Mouse (Mus musculus) kidney, postnatal 4 days (tissue): Measurements from ENCODE around the gene Dysf.

Experiments
- DNase-seq, 2 experiments: peaks; one replicate each; pipeline ENCODE4 v3.0.0; 2021; ENCODE audit warnings: mixed read lengths in 2 of 2

Dysf gene

DNA sequence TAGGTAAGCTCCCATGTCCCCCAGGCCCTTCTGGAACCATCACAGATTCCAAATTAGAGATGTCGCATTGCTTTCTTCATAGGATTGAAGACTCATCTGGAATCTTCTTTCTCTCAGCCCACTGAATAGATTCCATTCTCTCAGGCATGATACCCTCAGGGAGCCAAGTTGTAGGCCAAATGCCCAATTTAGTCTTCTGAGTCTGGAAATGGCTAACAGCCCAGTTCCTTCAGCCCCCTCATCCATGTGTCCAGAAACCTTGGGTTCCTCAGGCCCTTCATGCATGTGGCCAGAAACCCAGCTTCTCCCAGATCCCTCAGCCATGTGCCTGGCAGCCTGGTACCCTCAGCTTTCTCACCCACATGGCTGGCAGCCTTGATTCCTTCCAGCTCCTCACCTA, 160.2 kb downstream of the Dysf start:
- no peak for DNase-seq

DNA sequence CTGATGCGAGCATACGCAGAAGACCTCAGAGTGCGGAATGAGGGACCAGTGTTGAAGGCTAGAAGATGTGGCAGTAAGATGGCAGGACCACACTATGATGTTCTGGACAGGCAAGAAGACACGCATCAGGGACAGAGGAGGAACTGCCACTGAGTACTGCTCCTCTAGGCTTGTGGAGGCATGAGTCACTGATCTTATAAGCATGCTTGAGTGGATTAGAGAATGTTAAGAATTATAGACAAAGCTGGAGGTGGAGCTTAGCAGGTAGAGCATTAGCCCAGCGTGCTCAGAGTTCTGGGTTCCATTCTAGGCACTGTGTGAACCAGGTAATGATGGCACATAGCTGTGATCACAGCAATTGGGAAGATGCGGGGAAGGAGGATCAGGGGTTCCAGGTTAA, 165.2 kb downstream of the Dysf start:
- DNase-seq: no peak

DNA sequence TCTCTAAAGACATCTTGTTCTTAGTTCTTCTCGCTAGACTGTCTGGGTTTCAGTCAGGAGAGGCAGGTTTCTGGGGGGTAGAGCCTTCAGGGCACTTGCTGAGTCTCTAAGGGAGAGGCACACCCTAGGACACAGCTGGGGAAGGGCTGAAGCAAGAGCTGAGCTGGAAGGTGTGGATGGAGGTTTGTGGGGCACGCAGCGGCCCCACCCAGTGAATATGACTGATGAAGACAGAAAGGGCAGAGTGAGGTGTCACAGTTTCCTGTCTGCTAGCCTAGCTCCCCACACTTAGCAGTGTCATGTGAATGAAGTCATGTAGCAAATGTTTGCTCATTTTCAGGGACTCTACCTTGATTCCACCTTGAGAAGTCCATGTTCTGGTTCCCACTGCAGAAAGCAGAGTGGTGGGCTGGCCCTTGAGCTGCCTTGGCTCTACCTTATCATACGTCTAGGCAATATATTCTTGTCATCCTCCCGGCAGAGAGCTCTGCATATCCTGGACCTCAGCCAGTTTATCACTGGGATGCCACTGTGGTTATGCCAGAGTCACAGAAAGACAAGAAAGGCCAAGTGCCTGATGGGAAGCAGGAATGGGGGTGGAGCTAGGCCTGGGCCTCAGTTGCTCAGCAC, 170.5 kb downstream of the Dysf start:
- no peak for DNase-seq

DNA sequence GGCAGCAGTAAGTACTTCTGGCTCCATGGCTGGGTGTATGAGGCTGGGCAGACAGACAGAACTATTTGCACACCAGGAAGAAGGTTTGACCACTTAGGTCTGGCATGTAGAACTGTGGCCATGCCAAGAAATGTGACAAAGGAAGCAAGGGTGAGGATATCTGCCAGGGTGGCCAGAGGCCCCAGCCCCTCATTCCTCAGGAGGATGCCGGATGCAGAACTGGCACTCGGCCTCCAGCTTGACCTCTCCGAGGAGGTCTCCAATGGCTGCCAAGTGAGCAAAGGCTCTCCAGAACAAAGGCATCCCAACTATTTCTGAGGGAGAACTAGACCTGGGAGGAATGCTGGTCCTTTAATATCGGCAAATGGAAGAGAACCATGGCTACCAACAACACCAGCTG, 173.1 kb downstream of the Dysf start:
- DNase-seq: peak; percentile 41 to 49

DNA sequence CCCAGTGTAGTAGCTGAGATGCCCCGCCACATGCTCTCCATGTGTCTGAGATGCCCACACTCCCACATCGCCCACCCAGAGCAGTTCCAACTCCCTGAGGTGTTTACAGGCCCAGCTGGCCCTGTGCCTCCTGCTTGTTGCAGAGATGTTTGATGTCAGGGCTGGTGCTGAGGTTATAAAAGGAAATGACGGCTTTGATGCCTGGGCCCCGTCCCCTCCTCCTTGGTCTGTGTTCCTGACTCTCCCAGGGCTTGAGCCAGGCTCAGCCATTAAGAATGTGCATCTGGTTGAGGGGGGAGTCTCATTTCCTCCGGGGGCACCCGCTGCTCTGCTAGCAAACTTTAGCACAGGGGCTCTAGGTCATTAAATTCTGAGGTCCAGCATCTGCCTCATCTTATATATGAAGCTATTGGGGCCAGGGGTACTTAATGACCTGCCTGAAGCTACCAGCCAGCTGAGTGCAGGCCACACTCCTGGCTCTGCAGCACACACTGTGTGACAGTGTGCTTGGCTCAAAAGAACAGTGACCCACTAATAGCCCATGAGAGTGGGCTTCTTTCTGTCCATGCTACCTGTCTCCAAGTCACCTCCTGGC, 183.4 kb downstream of the Dysf start:
- no peak for DNase-seq

DNA sequence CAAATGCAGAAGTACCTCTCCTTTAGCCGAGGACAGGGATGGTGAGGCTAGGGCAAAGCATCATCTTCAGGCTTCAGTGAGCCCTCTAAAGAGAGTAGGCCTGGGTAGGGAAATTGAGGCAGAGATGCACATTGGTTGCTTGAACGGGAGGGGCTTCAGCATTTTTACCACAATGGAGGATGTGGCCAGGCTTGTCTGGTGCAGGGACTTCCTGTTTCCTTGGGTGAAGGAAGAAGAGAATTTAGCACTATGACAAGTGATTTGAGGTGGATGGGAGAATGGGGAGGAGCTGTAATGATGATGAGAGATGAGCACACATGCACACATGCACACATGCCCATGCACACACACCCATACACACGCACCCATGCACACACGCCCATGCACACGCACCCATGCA, 188.1 kb downstream of the Dysf start:
- DNase-seq: no peak

DNA sequence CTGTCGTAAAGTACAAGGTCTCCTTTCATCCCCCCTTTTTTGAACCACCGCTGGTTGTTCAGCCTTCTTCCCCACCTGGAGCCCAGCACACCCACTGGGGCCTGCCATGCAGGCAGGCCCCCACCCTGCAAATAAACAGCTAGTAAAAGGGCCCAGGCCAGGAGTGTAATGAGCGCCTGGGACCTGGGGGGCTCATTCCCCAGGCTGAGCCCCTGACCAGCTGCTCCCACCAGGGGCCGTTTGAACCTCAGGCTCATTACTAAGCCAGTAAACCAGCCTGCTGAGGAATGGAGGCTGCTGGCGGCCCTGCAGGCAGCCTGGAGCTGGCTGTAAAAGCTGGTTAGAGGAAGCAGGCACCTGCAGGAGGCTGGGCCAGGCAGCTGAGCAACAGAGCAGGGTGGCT, 189.4 kb downstream of the Dysf start:
- no peak for DNase-seq

DNA sequence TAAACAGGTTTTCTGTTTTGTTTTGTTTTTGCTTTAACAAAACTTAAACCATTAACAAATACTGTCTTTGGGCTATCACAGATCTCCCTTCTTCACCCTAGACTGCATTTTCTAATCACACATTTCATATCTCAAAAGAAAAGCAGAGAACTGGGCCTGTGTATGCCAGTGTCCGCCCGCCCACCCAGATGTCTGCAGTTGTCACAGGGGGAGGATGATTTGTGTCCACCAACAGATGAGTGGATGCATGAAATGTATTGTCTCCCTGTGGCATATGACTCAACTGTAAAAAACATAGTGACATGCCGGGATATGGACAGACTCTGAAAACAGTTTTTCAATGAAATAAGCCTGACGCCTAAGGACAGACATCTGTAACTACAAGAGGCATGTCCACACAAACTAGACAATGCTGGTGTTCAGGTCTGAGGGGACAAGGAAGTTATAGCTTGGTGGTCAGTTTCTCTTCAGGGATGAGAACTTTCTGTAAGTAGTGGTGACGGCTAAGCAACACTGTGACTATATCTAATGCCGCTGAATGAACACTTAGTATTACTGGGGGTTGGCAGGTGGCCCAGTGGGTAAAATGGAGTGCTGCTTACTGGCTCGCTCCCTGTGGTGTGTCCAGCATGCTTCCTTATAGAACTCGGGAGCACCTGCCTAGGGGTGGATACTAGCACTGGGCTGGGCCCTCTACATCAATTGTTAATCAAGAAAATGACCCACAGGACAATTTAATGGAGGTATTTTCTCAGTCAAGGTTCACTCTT, 193.5 kb downstream of the Dysf start:
- no peak for DNase-seq

DNA sequence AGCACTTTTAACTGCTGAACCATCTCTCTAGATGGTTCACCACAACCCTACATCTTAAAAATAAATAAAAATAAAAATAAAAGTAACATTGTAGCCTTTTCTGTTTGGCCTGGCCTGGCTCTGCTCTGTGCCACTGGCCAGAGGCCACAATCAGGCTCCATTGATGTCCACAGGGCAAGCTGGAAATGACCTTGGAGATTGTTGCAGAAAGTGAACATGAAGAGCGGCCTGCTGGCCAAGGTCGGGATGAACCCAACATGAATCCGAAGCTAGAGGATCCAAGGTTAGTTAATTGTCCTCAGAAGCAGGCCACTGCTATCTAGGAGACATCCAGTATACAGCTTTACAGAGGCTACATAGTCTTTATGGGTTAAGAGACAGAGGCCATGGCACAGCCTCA, 197.2 kb downstream of the Dysf start:
- DNase-seq: no peak

DNA sequence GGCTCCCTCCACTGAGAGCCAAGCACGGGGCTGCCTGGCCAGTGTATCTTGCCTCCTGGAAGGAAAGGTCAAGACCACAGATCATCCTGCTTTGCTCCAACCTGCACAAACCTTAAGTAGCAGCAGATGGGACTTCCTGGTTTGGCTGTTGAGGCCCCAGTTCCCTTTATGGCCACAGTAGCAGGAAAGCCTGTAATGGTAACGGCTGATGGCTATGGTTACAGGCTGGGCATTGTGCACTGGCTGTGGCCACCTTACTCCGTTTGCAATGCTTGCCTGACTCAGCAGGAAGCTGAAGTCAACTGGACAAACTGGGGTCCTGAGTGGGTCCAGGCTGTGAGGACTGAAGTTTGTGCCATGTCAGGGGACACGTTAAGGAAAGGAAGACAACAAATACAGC, 200.2 kb downstream of the Dysf start:
- no peak for DNase-seq

DNA sequence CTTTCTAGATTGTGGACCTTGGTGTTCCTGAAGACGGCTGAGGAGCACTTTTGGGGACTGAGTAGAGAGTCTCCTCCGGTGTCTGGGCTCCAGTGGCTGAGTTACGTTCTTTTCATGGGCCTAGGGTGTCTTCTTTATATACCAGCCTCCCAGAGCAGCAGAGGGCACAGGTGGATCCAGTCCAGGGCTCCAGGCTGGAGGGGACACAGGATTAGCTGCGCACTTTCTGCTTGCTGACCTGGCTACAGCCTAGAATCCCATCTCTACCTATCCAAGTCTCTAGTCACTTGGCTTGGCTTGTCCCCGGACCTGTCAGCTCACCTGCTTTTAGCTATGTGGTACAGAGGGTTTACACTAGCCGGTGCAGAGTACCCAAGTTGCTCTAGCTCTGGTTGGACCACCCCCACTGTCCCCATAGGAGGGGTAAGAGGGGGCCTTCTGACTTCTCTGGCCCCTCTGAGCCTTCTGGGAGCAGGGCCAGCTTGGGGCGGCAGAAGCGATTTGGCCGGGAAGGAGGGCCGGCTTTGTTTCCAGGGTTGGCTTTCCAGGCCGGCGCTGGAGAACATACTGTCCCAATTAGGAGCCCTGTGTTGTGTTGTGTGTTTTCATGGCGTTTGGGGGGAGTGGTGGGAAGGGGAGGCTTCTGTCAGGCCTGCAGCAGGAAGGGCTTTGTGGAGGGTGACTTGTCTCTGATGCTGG, 201.5 kb downstream of the Dysf start:
- peak in 1 of 2 experiments; percentile 30 for DNase-seq

DNA sequence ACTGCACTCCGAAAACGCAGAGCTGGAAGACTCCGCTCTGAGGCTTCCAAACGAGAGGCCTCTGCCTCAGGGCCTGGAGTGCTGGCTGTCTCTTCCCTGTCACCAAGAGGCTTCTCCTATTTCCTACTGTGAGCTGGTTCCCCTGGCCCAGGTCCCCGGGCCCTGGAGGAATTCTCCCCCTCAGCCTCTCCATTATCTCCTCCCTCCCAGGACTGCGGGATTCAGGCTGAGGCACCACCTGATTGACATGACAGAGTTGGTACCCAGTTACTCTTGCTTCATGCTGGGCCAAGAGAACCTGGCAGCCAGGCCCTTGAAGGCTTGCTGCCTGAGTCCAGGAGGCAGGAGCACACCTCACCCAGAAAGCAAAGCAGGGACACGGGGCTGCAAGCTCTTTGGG, 203.1 kb downstream of the Dysf start:
- no peak for DNase-seq

DNA sequence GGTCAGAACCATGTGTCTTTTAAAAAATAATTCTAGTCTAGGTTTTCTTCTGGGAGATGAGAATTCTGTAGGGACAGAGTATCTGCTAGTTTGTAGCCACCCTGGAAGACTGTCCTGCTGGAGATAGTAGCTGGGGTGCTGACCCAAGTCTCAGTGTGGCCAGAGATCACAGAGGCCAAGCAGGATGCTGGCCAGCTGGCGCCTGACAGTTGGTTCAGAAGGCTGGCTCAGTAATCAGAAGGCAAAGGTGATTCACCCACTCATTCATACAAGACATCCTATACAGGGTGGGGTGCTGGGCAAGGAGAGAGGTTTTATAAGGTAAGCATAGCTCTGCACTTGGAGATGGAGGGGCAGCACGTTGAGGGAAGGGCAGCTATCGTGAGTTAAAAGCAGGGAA, 204.7 kb downstream of the Dysf start:
- no peak for DNase-seq

DNA sequence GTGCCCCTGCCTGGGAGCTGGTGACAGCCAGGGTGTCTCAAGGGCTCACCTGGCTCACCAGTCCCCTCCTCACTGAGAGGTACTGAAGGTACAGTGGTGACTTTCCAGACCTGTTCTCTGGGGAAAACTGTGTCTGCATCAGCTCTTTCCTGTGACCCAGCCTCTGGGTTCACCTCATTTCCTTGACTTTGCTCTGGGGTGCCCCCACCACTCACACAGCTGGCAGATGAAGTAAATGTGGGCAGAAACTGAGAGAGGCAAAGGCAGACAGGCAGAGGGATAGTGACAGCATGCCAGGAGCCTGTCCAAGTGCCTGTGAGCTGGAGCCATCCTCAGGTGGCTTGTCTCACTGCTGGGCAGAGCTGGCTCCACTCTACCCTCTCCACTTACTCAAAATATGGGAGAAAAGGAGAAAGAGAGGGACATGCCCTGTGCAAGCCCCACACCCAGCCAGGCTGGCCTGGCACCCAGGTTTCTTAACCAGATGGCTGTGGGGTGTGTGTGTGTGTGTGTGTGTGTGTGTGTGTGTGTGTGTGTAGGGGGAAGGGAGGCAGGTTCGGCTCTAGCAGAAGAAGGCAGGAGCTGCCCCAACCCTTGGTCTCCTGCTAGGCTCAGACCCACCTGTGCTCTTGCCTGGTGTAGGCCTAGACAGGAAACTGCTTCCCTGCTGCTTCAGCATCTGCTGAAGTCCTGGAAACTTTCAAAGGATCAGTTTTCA, 209.0 kb downstream of the Dysf start:
- no peak for DNase-seq

DNA sequence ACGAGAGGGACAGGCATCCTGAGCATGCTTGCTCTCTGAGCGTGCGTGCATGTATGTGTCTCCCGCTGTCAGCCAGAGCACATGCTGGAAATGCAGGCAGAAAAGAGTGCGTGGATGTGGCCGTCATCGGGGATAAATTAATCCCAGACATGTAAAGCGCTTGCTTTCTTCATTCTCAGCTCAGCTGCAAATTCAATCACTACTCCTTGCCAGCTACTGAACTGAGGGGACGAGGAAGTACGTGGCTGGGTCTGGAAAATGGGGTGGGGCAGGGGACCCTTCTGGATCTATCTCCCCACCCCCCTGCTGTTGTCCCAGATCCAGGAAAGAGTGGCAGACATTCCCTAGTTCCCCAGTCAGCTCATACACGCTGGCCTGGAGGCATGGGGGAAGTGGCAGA, 210.7 kb downstream of the Dysf start:
- DNase-seq: no peak

DNA sequence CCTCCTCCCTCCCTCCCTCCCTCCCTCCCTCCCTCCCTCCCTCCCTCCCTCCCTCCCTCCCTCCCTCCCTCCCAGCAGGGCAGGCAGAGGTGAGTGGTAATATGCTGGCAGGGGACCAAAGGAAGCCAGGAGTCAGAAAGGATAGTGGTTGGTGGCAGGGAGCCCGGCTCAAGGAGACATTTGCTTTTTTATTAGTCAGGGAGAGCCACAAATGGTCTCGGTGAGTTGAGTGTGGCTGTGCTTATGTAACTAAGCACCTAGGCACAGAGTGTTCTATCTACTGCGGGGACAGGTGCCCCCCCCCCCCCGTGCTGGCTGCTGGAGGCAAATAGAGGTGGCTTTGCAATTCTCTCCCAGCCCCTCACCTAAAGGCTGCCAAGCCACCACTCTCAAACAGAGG, 216.5 kb downstream of the Dysf start:
- no peak for DNase-seq

DNA sequence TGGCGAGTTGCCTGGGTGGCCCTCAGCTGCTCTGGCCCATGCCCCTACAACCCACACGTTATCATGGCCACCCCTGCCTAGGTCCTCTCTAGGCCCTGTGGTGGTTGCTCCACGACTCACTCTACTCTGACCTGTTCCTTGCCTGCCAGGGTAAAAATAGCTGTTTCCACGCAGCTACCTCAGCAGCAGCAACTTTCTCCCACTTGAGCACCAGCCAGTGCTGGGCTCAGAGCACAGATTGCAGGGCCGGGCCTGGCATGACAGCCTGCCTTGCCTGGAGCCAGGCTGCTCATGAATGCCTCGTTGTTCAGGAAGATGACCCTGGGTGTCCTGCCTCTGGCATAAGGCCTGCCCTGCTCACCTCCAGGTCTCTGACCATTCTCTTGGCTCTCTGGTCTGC, 217.2 kb downstream of the Dysf start:
- no peak for DNase-seq

DNA sequence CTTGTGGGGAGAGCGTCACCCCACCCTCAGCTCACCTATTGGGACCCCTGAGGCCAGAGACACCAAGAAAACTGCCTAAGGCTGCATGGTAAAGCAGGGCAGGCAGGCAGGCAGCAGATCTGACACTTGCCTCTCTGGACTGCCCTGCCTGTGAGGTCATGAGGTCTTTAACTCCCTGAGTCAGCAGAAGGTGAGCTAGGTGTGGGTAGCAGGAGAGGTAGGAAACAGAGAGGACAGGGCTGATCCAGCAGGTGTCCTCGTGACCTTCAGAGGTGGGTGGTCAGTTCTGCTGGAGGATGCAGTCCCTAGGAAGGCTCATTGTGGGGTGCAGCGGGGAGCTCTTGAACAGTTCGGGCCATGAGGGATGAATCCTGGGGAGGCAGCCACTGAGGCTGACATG, 219.8 kb downstream of the Dysf start:
- no peak for DNase-seq

DNA sequence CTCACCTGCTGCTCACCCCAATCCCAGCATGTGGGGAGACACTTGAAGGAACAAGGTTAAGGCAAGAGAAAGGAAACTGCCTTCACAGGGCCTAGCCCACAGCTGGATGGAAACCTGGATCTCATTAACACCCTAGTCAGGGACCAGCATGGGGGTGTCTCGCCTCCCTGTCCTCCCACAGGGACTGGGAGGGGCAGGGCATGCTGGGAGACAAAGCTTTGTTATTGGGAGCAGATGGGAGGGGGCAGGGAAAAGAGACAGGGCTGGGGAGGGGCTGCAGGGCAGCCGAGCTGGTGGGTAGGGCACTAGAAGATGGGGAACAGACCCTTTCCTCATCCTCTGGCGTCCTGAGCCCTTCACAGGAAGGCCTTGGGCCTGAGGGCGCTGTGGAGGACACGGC, 220.4 kb downstream of the Dysf start:
- peak; percentile 20 to 34 for DNase-seq

DNA sequence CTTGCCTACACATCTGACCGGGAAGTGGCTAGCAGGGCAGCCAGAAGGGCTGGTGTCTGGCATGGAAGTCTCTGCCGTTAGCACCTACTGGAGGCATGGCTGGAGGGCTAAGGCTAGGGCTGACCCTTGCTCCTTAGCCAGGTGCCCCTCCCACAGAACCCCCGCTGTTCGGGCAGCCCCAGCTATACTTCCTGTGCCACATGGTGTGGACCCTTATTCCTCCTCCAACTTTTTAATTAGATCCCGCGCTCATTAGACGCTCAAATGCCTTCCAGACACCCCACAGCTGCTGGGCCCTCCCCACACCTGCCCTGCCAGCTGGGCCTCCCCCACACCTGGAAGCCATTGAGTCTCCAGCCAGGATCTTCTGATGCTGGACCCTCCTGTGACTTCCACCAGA, 221.3 kb downstream of the Dysf start:
- peak; percentile 12 to 29 for DNase-seq

DNA sequence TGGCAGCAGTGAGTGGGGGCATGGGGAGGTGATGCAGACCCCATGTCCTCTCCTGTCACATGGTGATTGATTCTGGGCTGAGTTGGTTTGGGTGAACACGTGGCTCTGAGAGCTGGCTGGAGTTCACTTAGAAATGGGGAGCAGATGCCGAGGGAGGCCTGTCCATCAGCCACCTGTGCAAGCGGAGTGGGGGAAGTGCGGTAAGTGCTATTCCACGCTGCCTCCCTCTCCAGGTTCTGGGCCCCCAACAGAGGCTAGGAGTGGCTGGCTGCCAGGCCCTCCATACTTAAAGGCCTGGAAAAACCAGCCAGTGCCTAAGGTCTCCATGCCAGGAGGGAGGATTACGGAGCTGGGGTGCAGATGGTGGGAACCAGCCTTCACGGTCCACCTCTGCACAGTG, 222.7 kb downstream of the Dysf start:
- no peak for DNase-seq

DNA sequence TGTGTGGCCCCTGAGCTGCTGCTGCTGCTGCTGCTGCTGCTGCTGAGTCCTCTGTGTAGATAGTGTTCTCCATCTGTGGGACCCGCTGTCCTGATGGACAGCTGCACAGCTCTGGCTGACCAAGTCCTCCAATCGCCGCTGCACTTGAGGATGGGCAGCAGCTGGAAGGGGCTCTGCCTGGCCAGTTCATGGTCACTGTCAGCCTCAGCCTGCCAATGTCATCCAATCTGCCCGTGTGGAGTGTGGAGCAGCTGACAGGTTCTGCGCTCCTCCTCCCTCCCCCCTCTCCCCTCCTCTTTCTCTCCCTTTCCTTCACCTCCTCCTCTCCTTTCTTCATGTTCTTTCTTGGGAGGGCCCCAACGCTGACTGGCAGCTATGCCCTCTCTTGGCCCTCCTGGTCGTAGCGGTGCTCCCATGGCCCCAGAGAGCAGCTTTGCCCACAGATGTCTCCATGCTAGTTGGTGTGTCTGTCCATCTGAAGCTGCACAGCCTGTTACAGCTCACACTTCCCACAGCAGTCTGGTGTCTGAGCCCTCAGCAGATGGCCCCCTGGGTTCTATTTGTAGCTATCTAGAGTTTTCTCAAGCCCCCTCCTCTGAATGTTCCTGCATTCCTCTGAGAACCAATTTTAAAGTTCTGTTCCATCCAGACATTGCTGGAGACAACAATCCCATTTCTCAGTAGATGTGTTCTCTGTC, 223.8 kb downstream of the Dysf start:
- no peak for DNase-seq

DNA sequence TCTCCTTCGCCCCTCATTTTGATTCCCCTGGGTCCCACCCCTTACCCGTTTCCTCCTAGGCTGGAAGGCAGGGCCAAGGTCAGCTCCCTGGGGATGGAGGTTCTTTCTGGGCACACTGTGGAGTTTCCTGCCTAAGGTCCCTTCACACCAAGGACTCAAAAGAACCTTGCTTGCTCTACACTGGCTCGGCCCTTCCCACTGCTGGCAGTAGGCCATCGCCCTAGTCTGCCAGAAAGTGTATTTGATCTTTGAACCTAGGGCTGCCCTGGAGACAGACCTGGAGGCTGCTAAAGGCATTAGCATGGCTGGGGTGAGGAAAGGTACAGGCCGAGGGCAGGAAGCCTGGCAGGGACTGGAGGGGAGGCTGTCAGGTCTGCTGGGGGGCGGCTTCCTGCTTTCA, 225.4 kb downstream of the Dysf start:
- peak; percentile 54 to 72 for DNase-seq
